Mouse (Mus musculus): ENCODE measurements around the gene Ubl3.

DNA sequence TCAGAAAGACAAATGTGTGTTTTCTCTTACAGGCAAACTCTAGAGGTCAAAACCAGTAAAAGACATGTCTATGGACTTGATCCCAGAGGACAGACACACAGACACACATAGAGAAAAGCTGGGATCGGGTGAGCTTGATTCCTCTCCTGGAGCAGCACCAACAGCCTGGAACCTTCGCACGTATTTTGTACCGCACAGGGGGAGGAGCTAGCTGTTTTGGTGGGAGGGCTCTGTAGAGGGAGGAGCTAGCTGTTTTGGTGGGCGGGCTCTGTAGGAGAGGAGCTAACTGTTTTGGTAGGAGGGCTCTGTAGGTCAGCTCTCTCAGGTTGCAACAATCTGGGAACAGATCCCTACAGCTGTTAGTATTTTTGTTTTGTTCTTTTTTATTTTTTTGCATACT lies 58.3 kb downstream of the Ubl3 start:
- TF ChIP-seq CTCF (IDR thresholded peaks at IDR 0.05; ENCODE audit: low read depth, low read length) (no peak), GATA1 (IDR thresholded peaks at IDR 0.05; ENCODE audit: borderline replicate concordance, low read length) (no peak), TAL1 (conservative IDR thresholded peaks at IDR 0.05; ENCODE audit: low read depth, low read length) (no peak)
